Mouse (Mus musculus) forebrain, postnatal 0 days (tissue): ENCODE data around the gene Fam117a. TPM values are rescaled to one million over a fixed set of nuclear protein-coding genes. Genes with fewer than 3 reads are reported as not detected.

Source experiments
- ATAC-seq: fragments of 200-750 bp; cut with Nextera tagmentation; 2 replicates; pipeline ENCODE4 v1.8.0; 2017; ENCODE audit warnings: mild to moderate bottlenecking, moderate library complexity
- DNase-seq: peaks from one replicate; pipeline ENCODE4 v3.0.0-alpha.2; 2015
- H3K27ac ChIP-seq: fragments of 300-500 bp; sonication (generic); 2 replicates; pipeline ENCODE4 v1.5.1; 2014; ENCODE audit warnings: low read depth, mild to moderate bottlenecking, antibody characterized with exemption, low read length, moderate library complexity, mixed read lengths
- H3K27me3 ChIP-seq: fragments of 300-500 bp; sonication (generic); 2 replicates; pipeline ENCODE4 v1.6.1; 2014; ENCODE audit warnings: mild to moderate bottlenecking, low read length, mixed read lengths; ENCODE audit not compliant: insufficient read depth
- H3K36me3 ChIP-seq: fragments of 300-500 bp; sonication (generic); 2 replicates; pipeline ENCODE4 v1.6.1; 2014; ENCODE audit warnings: mild to moderate bottlenecking, moderate library complexity; ENCODE audit not compliant: insufficient read depth
- H3K4me1 ChIP-seq: fragments of 300-500 bp; sonication (generic); 2 replicates; pipeline ENCODE4 v1.6.1; 2014; ENCODE audit warnings: antibody characterized with exemption; ENCODE audit not compliant: insufficient read depth
- H3K4me2 ChIP-seq: fragments of 300-500 bp; sonication (generic); 2 replicates; pipeline ENCODE4 v1.6.1; 2014; ENCODE audit warnings: low read depth, mild to moderate bottlenecking, moderate library complexity
- H3K4me3 ChIP-seq: fragments of 300-500 bp; sonication (generic); 2 replicates; pipeline ENCODE4 v1.5.1; 2014; ENCODE audit warnings: low read depth, low read length, mixed read lengths
- H3K9ac ChIP-seq: fragments of 300-500 bp; sonication (generic); 2 replicates; pipeline ENCODE4 v1.6.1; 2014; ENCODE audit warnings: mild to moderate bottlenecking
- H3K9me3 ChIP-seq: fragments of 300-500 bp; sonication (generic); 2 replicates; pipeline ENCODE4 v1.6.1; 2016; ENCODE audit warnings: low read length
- CTCF ChIP-seq: sonication (generic); IDR thresholded peaks from 2 replicates; pipeline ENCODE4 v1.5.1; 2016; ENCODE audit warnings: antibody characterized with exemption, control low read depth, low read depth
- WGBS: fragments of 180-500 bp; shearing (Covaris S2); extraction: QIAGEN DNeasy Blood & Tissue Kit; methylation state at CpG from one replicate; pipeline ENCODE4 v1.1.7; 2014; 5-methylcytosine and 5-hydroxymethylcytosine counted together
- polyA plus RNA-seq: library from polyadenylated mRNA; unstranded; fragments of >200 nt; fragmentation: Nextera tagmentation; extraction: Ambion mirVana; gene quantifications from 2 replicates; pipeline ENCODE4 v1.2.1, GENCODE M21; 2015
- total RNA-seq: library from RNA; depleted of rRNA; stranded (reverse); fragments of >200 nt; gene quantifications from 2 replicates; pipeline ENCODE4 v1.2.3, GENCODE M21; 2014

The Fam117a gene
- total and polyA plus RNA-seq, 2 experiments from 2014 or later = 1.8 to 5.5 TPM

GRCm38 (mm10) chr11:95305600-95305999 lies 31.2 kb upstream of the Fam117a start:
- no peak overlapping the region for H3K4me3 ChIP-seq
- no peak overlapping the region for H3K9ac ChIP-seq
- DNase-seq (no peak), ATAC-seq (no peak)
- H3K27me3 ChIP-seq = no peaks in the 10 kb centered on the region
- peaks cover 44% of the 10 kb centered on the region for H3K36me3 ChIP-seq
- peak; percentile 33 for TF ChIP-seq CTCF
- no peak overlapping the region for H3K4me2 ChIP-seq
- whole genome bisulfite sequencing = 94% methylated on average over 7 of the region's 7 CpGs
- H3K27ac ChIP-seq = no peak overlapping the region
- H3K4me1 ChIP-seq = peaks cover 7% of the 10 kb centered on the region; the same call in 1 of the 2 replicates
- H3K9me3 ChIP-seq = no peaks in the 10 kb centered on the region

GRCm38 (mm10) chr11:95307526-95307925 lies 29.3 kb upstream of the Fam117a start:
- 88% methylated on average over 8 of the region's 8 CpGs for WGBS
- Histone ChIP-seq H3K4me1 (peaks cover 16% of the 10 kb centered on the region; the same call in 1 of the 2 replicates), H3K9me3 (no peaks in the 10 kb centered on the region), H3K27ac (no peak overlapping the region), H3K9ac (no peak overlapping the region), H3K36me3 (peaks cover 27% of the 10 kb centered on the region), H3K27me3 (no peaks in the 10 kb centered on the region), H3K4me3 (no peak overlapping the region), H3K4me2 (no peak overlapping the region)
- TF ChIP-seq CTCF = no peak
- no peak for ATAC-seq
- DNase-seq = no peak

DNA sequence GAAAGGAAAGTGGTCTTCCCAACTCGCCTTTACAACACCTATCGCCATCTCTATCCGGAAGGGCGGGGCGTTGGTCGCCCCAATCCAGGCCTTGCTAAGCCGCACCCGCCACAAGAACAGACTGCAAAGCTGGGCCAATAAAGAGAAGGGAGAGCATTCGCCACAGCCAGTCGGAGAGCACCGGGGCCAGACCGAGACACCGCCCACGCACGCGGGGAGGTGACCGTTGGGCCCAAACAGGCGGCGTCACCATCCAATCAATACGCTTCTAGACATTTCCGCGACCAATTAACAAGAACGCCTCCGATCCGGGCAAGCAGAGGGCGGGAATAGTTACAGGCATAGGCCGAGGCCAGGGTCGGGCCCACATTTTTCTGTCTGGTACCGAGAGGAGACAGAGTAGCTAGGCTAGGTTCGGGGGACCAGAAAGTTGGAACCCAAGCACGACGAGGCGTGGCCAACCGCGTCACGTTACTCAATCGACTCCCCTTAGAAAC lies 27.3 kb upstream of the Fam117a start:
- no peaks in the 10 kb centered on the region for H3K9me3 ChIP-seq
- peaks cover 16% of the 10 kb centered on the region; the same call in 1 of the 2 replicates for H3K4me1 ChIP-seq
- peak overlapping the region; percentile 100 for H3K4me3 ChIP-seq
- H3K9ac ChIP-seq = peak overlapping the region; percentile 94
- no peaks in the 10 kb centered on the region for H3K27me3 ChIP-seq
- H3K4me2 ChIP-seq = peak overlapping the region; percentile 66
- DNase-seq (peak; percentile 98), ATAC-seq (peak; percentile 94)
- no peak for TF ChIP-seq CTCF
- peak overlapping the region; percentile 98 for H3K27ac ChIP-seq
- 3% methylated on average over 37 of the region's 37 CpGs for WGBS
- H3K36me3 ChIP-seq = peaks cover 8% of the 10 kb centered on the region

GRCm38 (mm10) chr11:95310007-95310647 lies 26.7 kb upstream of the Fam117a start, which contains the start of gene Kat7:
TSS of gene Kat7 (minus strand) at chr11:95310246.
- Histone ChIP-seq H3K9ac (peak within 1 kb of the TSS; percentile 94), H3K36me3 (peaks cover 6% of the 10 kb centered on the region), H3K4me2 (peak within 1 kb of the TSS; percentile 74), H3K27me3 (no peaks in the 10 kb centered on the region), H3K4me1 (peaks cover 16% of the 10 kb centered on the region; the same call in 1 of the 2 replicates), H3K4me3 (peak within 1 kb of the TSS; percentile 100), H3K27ac (peak within 1 kb of the TSS; percentile 98), H3K9me3 (no peaks in the 10 kb centered on the region)
- DNase-seq = peak; percentile 99
- WGBS = 1% methylated on average over 42 of the region's 42 CpGs
- TF ChIP-seq CTCF = no peak
- peak; percentile 91 for ATAC-seq

GRCm38 (mm10) chr11:95310648-95311424 lies 26.0 kb upstream of the Fam117a start:
- H3K4me2 ChIP-seq = peak overlapping the region; percentile 74
- no peaks in the 10 kb centered on the region for H3K9me3 ChIP-seq
- H3K27ac ChIP-seq = peak overlapping the region; percentile 76
- no peak for ATAC-seq
- H3K4me3 ChIP-seq = peak overlapping the region; percentile 100
- TF ChIP-seq CTCF = no peak
- 4% methylated on average over 17 of the region's 17 CpGs for WGBS
- no peaks in the 10 kb centered on the region for H3K27me3 ChIP-seq
- H3K36me3 ChIP-seq = no peaks in the 10 kb centered on the region
- peaks cover 16% of the 10 kb centered on the region; the same call in 1 of the 2 replicates for H3K4me1 ChIP-seq
- peak overlapping the region; percentile 61 for H3K9ac ChIP-seq
- no peak for DNase-seq

GRCm38 (mm10) chr11:95311425-95311807 lies 25.4 kb upstream of the Fam117a start:
- no peak overlapping the region for H3K9ac ChIP-seq
- no peak overlapping the region for H3K27ac ChIP-seq
- H3K36me3 ChIP-seq = no peaks in the 10 kb centered on the region
- peak overlapping the region; percentile 74 for H3K4me2 ChIP-seq
- peak overlapping the region; percentile 100; the same call in 1 of the 2 replicates for H3K4me3 ChIP-seq
- H3K9me3 ChIP-seq = no peaks in the 10 kb centered on the region
- 13% methylated on average over 5 of the region's 5 CpGs for WGBS
- peaks cover 16% of the 10 kb centered on the region; the same call in 1 of the 2 replicates for H3K4me1 ChIP-seq
- no peaks in the 10 kb centered on the region for H3K27me3 ChIP-seq
- DNase-seq = no peak
- TF ChIP-seq CTCF = no peak
- no peak for ATAC-seq
